In the genomic region with DNA sequence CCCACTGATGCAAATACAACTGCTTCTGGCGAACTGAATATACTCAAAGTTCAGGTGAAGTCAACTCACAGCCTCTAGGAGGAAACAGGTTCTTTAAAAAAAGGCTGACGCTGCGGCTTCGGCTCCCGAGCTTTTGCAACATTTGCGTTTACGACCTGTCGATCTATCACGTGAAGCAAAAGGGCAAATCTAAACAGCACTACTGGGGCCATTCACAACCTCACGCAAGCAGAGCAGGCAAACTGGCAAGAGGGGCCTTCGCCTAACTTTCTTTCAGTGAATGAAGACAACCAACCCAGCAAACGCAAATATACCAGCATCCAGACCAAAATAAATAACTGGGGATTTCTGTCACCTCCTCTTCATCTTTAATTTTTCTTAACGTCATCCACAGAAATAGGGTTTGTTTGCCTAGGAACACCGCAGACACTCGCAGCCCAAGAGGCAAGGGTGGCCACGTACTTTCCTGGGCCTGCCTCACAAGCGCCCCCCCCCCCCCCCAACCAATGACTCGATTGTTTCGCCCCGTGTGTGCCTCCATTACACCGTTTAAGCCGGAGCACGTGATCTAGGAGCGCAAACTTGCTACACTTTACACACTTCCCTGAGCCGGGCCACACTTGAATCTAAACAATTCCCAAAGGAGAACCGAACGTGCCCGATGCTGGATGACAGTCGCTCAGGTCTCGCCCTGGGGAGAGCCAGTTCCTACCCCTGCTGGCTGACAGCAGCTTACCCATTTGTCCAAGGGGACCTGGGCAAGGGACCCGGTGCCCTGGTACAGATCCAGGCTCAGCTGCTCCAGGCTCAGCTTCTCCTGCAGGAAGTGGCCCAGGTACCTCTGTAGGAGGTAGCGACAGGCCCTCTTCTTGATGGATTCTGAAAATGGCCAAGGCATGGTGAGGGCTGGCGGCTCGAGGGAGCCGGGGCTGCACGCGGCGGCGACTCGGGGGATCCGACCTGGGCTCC, we compare ENCODE assay signal across 8 mouse cellular contexts. TPM values are rescaled to one million over a fixed set of nuclear protein-coding genes. Genes with fewer than 3 reads are reported as not detected.
DNase-seq lines count a peak whose midpoint lies in the region; ATAC-seq lines count a peak whose summit lies in the region.

A gene (plus strand): TSS at position 897 of the 969 bp plus-strand sequence.

- H3K4me1 ChIP-seq in forebrain, embryonic 16.5 days (replicated peaks; ENCODE audit: control insufficient read depth, insufficient read depth, low read length): peaks cover 29% of the 10 kb centered on the region

- H3K4me2 ChIP-seq in forebrain, embryonic 16.5 days (ENCODE audit: low read length): peak within 1 kb of the TSS; percentile 88

- 1% methylated on average over 41 of the region's 41 CpGs for WGBS in forebrain, embryonic 16.5 days

- no peaks in the 10 kb centered on the region for H3K9me3 ChIP-seq in forebrain, embryonic 16.5 days (ENCODE audit: control insufficient read depth, low read length)

- peak; percentile 77 for DNase-seq in NIH3T3 (ENCODE audit: low read depth)
- DNase-seq in cerebellum, adult 18-20 months: peak; percentile 18 to 35
- peak; percentile 29 to 39 for DNase-seq in layer of hippocampus, postnatal 14 days (ENCODE audit: low spot score in 2 of 2)
- peak; percentile 48 for DNase-seq in lung, postnatal 10 days
- peak; percentile 52 for DNase-seq in retina, postnatal 1 day
- peak; percentile 35 for DNase-seq in urinary bladder, postnatal 25 days (ENCODE audit: low spot score)

- peak within 1 kb of the TSS; percentile 74 for H3K4me3 ChIP-seq in forebrain, embryonic 16.5 days (replicated peaks; ENCODE audit: low read length)

- H3K27me3 ChIP-seq in forebrain, embryonic 16.5 days (replicated peaks; ENCODE audit: control insufficient read depth, insufficient read depth, low read length): no peaks in the 10 kb centered on the region

- no peaks in the 10 kb centered on the region for H3K36me3 ChIP-seq in forebrain, embryonic 16.5 days (ENCODE audit: control insufficient read depth, insufficient read depth)

- peak within 1 kb of the TSS; percentile 91 for H3K27ac ChIP-seq in forebrain, embryonic 16.5 days (ENCODE audit: low read length)

- peak; percentile 34 for ATAC-seq in forebrain, embryonic 16.5 days
- peak; percentile 39 to 49 for ATAC-seq in hematopoietic stem cell, adult 5-6 weeks (replicated peaks in 1 of 2; ENCODE audit: insufficient read depth in 1 of 2, low FRiP score in 2 of 2, low TSS enrichment in 1 of 2, low read depth in 1 of 2, poor library complexity in 2 of 2, severe bottlenecking in 2 of 2)

- H3K9ac ChIP-seq in forebrain, embryonic 16.5 days (replicated peaks; ENCODE audit: low read depth, low read length): peak within 1 kb of the TSS; percentile 86

RNA-seq across cellular contexts. Expression of the gene that starts here (rescaled TPM):
- polyA plus RNA-seq in forebrain, embryonic 16.5 days (2015; fragmentation: Nextera tagmentation; extraction: Ambion mirVana): 30.3 and 31.0 TPM in 2 replicates
- 12.4 and 16.9 TPM in 2 replicates for total RNA-seq in hematopoietic stem cell, adult 5-6 weeks (2017)
- 10 to 100 TPM; 17.3 to 17.5 TPM for total RNA-seq in layer of hippocampus, postnatal 14 days (2021)

Comparison
In these comparisons a context has a peak if more than half of its experiments do, and no peak if none do; other contexts are left out.
1. Peak in every context shown above with its lines: DNase-seq, ATAC-seq, H3K4me3 ChIP-seq and H3K27ac ChIP-seq.
2. DNase-seq: peak in every context shown above with its lines; median percentile 77 in NIH3T3; 52 in retina, postnatal 1 day; 48 in lung, postnatal 10 days; 35 in urinary bladder, postnatal 25 days; 34 in layer of hippocampus, postnatal 14 days; 26 in cerebellum, adult 18-20 months.